10 mouse cellular contexts compared by ENCODE assay signal in the genomic region with DNA sequence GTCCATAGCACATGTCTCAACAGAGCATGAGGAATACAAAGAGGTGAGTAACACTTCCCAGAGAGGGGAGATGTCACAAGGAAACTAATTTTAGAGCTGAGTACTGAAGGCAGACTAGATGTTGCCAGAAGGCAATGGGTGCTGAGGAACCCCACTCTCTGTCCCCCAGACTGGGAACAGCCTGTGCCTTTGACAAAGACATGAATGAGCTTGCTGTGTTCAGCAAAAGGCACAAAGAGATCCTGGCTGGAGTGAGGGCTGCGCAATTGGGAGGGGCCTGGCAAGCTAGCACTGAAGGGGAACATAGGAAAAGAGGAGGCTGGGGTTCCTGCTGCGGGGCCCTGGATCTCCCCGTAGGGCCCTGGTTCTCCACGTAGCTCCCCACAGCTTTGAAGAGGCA.
DNase-seq lines count a peak whose midpoint lies in the region.
"Had no signal": no experiment of that assay in that cellular context is flagged by ENCODE, and none has a peak within 500 bp of the region (broad histone marks: within the 10 kb centered on the region; RNA-seq: fewer than 3 reads in every experiment).

No protein-coding gene starts in this region.

- DNase-seq in gastrocnemius, adult 18-20 months (ENCODE audit: low spot score) = peak; percentile 10
- DNase-seq in gastrocnemius, postnatal 4 days (ENCODE audit: low spot score in 2 of 2) = no peak
- peak; percentile 83 for DNase-seq in brain, adult 2 months (ENCODE audit: low read depth, low spot score)
- DNase-seq in frontal cortex, adult 2 months (ENCODE audit: extremely low spot score in 1 of 2, low spot score in 1 of 2) = peak; percentile 19 to 44
- DNase-seq in left cerebral cortex, postnatal 36 days (ENCODE audit: low spot score in 2 of 2) = peak; percentile 44 to 48
- no peak for DNase-seq in kidney, adult 9 months
- no peak for DNase-seq in yolk sac, embryonic 10.5 days (ENCODE audit: low spot score)
- no peak for DNase-seq in gastrocnemius, postnatal 25 days
- DNase-seq: heart, postnatal 36 days; lung, postnatal 14 days had no signal

- intact Hi-C loops in left cerebral cortex, postnatal 36 days (cut with DNase I) = no loop called here

Comparison
In these comparisons a context has a peak if more than half of its experiments do, and no peak if none do; other contexts are left out.
1. DNase-seq: peak in gastrocnemius, adult 18-20 months (single experiment), brain, adult 2 months (single experiment), frontal cortex, adult 2 months (2 of 2) and left cerebral cortex, postnatal 36 days (2 of 2); none in gastrocnemius, postnatal 4 days (0 of 2), kidney, adult 9 months (single experiment), yolk sac, embryonic 10.5 days (single experiment) and gastrocnemius, postnatal 25 days (single experiment).